Mouse (Mus musculus): ENCODE measurements around the gene Stim1.
A peak's percentile ranks its signal among the peaks of the same experiment; 100 is the strongest.
"Not testable (repeated sequence)": the region's sequence is repeated elsewhere in the genome, so short reads cannot be mapped to it uniquely, and the experiment has no call there.

Stim1 gene

DNA sequence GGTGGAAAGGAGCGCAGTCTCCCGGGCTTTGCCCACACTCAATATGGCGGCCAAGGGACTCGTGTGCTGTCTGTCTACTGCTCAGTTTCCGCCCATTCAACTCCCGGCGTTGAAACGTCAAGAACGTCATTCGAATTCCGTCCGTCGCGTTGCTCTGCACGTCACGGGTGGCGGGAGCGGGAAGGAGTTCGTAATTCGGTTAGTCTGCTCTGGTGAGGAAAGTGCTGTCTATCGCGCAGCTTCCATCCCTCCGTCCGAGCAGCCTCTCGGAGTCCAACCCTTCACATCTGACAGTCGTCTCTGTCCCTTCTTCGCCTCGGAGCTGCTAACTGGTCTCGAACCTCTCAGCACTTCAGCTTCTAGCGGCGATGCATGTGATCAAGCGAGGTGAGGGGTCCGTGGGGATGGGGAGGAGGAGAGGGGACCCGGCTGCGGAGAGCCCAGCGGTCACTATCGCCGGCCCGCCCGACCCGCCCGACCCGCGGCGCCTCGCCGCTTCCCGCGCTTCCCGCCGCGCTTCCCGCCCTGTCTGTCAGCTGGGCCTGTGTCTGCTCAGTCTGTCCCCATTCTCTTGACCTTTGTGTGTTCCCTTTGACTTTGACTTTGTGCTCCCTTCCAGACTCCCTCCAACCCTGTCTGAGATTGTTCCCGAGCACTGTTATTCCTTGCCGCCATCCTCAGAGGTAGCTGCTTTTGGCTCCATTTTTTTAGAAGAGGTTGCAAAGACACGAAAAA, 174.2 kb downstream of the Stim1 start, which contains the start of gene Rrm1:
TSS of gene Rrm1 (plus strand) at position 39 of the 735 bp plus-strand sequence.
- peak; percentile 97 for DNase-seq (ENCODE audit: extremely low spot score)

DNA sequence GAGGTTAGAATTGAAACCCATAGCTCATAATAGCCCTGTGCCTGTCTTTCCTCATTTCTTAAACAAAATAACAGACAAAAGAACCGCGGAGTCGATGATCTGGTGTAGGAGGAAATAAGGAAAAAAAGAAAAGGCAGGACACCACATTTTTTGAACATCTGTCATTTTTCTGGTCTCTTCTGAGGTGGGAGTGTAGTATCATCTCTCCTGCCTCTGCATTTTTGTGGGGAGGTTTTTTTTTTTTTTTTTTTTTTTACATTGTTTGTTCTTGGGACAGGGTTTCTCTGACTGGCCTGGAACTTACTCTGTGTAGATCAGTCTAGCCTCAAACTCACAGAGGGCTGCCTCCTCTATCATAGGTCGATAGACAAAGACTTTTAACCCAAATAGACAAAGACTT, 174.8 kb downstream of the Stim1 start:
- no peak for DNase-seq (ENCODE audit: extremely low spot score)

DNA sequence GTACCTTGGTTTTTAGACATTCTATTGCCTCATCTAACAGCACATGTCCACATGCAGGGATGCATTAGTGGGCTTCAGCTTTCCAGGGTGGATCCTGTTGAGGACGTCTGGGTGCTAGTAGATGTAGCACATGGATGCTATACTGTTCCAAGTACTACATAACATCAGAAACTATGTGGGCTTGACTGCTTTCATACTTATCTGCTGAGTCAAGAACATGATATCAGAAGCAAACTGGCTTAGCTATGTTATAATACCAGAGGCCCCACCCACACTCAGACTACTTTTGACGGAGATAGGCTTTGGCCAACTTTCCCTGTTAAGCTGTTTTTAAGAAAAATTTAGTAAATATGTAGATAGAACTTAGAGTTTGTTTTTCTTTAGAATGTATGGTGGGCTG, 176.7 kb downstream of the Stim1 start:
- DNase-seq (ENCODE audit: extremely low spot score): no peak

DNA sequence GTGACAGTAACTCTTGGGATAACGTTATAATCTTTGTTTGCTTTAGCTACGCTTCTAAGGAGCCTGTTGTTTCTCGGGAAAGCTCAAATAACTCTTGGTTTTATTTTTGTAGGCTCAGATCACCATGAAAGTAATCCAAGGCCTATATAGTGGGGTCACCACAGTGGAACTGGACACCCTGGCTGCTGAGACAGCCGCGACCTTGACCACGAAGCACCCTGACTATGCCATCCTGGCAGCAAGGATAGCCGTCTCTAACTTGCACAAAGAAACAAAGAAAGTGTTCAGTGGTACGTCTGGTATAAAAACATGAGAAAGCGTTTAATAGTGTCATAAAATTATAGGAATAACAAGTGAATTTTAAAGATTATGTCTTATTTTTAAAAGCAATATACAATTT, 178.8 kb downstream of the Stim1 start:
- DNase-seq (ENCODE audit: extremely low spot score): no peak

DNA sequence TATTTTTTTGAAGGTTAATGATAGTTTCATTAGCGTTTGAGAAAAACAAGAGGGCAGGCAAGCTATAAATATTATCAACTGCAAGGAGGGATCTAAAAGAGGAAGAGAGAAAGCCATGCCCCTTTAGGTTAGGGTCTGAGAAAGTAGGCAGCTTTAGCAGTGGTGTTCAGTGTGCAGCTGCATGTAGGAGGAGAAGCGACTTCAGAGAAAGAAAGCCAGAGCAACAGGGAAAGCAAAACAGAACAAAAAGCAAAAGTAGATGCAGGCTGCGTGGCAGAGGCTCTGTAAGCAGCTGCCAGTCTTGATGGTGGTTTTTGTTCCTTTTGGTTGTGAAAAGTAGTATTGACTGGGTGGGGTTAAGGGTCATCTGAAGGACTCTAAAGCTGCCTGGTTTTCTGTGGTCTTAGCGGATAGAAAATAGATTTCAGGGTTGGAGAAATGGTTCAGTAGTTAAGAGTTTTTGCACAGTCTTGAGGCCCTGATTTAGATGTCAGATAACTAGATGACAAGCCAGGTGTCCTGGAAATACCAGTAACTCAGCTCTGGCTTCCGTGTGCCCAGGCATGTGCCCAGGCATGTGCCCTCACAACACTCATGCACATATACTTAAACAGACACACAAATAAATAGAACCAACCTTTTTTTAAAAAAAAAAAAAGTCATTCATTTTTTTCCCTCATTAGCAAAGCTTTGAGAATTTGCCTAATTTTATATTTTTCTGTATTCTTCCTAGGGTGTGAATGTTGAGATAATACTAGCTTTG, 191.2 kb downstream of the Stim1 start:
- DNase-seq (ENCODE audit: extremely low spot score): no peak

DNA sequence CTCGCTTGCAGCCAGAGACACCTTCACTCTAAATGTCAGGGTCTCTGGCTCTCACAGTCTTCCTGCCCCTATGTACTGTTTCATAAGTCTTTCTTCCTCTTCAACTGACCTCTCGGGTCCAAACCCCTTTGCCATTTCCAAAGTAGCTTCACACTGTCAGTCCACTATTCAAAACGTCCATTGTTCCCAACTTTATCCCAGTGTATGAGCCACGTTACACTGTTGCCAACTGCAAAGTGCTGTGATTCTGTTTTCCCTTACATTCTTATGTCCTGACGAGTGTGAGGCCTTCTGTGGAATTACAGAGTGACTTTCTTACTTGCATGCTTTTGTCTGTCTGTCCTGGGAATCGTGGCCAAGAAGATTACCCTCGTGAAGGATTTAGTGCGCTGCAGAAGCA, 200.0 kb downstream of the Stim1 start:
- no peak for DNase-seq (ENCODE audit: extremely low spot score)

DNA sequence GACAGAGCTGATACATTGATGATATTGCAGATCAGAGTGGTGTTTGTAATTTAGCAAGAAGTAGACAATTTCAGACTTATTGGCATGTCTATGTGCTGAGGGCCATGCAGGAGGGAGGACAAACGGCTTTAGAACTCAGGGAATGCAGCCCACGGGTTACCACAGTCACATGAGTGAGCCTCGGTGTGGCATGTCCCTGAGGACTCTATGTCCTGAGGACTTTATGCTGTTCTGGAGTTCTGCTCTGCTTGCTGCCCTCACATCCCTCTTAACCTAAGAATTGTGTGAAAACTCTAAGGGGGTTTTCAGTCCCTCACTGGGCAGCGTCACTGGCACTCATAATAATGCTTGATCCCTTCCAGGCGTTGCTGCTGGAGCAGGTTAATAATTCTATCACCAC, 205.1 kb downstream of the Stim1 start:
- DNase-seq (ENCODE audit: extremely low spot score): no peak

DNA sequence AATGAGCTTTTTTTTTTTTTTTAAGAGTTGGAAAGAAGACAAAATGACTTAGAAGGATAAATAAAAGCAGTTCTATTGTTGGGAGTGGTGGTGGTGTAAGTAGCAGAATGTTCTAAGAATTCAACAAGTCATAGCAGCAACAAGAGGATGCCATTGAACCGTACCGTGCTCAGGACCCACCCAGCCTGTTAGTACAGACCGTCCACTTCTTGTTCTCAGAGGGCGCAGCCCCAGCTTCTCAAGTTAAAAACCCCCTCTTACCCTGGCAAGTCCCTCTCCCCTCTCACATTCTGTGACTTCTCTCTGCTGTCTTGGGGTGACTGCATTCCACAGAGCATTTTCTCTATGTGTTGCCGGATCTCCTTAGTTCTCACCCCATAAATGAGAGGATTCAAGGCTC, 209.0 kb downstream of the Stim1 start:
- no peak for DNase-seq (ENCODE audit: extremely low spot score)

DNA sequence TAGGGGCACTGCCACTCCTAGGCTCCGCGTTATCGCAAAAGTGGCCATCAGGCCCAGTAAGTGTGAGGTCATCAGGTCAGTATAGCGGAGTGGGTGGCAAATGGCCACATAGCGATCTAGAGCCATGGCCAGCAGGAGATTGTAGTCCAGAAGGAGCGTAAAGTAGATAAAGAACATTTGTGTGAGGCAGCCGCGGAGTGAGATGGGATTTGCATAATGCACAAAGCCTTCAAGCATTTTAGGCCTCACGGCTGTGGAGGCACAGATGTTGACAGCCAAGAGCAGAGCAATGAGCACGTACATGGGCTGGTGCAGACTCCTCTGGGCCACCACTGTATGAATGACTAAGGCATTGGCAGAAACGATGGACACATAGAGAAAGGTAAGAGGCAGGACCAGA, 209.8 kb downstream of the Stim1 start:
- DNase-seq (ENCODE audit: extremely low spot score): no peak

DNA sequence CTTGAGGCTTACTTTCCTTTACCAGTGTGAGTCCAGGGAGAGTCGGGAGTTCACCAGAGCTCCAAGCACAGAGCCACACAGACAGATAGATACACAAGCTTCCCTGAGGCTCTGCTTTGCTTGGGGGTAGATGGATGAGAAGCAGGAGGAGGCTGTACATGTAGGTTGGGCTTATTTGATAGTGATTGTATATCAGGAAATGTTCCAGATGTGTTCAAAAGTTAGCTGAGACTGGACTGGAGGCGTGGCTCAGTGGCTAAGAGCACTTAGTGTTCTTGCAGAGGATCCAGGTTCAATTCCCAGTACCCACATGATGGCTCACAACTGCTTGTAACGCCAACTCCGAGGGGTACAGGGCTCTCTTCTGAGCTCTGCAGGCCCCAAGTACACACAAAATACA, 210.8 kb downstream of the Stim1 start:
- DNase-seq (ENCODE audit: extremely low spot score): no peak

DNA sequence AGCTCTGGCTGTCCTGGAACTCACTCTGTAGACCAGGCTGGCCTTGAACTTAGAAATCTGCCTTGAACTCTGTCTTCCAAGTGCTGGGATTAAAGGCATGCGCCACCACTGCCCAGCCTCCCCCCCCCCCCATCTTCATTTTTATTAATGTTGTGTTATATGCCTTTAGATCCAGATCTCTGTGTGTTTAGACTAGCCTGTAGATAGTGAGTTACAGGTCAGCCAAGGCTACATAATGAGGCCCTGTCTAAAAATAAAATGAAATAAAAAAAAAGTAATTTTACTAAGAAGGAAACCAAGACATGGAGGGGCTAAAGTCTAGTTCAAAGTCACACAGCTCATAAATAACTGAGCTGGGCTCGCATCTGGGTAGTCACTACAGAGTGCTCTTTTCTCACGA, 211.3 kb downstream of the Stim1 start:
- DNase-seq (ENCODE audit: extremely low spot score): no peak

DNA sequence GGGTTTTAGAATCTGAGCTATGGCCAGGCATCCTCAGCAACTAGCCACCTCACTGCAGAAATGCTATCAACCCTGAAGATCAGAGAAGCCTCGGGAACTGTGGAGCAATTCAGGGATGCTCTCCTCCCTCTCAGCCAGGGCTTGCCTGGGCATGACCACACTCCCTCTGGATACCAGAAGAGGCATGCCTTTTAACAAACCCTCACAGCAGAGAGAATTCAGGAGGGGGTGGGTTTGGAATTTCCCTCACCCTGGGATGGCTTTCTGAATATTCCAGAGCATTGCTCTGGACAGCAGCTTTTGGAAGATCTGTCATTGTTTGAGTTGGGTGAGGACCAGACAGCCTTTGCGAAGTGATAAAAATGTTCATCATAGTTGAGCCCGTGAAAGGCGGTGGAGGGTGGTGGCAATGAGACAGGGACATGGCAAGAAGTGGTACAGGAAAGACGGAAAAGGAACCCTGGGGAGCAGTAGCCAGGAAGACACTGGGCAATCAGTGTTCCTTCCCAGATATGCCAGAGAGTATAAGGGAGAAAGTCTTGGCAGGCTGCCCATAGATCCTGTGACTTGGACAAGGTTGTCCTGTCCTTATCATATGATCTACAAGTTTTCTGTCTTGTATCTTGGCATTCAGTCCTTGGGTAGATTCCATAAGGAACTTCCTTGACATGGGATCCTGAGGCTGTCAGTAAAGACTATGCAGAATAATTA, 211.9 kb downstream of the Stim1 start:
- DNase-seq (ENCODE audit: extremely low spot score): no peak

DNA sequence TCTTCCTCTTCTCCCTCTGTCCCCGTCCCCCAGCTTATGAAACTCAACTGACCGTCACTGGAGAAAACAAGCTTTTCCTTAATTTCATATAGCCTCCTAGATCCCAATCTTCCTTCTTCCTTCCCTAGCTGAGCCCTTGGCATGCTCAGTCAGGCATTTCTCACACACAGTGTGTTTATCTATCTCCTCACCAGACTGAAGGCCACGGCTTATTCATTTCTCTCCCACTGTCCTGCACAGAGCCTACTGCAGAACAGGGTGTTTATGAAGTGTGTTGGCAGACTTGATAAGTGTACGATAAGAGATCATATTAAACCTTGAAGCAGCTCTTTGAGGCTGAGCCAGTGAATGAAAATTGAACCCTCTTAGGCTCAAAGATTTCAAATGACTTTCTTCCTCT, 213.2 kb downstream of the Stim1 start:
- no peak for DNase-seq (ENCODE audit: extremely low spot score)

DNA sequence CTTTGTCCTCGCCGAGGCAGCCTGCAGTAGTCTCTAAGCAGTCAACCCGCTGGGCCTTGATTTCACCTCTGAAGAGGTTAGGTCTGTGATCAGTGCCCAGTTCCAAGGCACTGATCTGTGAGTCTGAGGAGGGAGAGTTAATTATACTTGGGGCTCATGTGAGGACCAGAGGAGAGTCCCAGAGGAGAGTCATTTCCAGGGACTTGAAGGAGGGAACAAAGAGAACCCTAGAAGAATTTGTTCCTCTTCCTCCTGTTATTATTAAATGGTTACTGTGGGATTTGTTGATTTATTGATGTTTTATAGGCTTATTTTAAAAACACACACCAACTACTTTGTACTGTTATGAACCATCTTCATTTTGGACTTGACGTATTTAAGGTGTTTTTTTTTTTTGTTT, 214.0 kb downstream of the Stim1 start, which contains the start of gene Olfr543:
TSS of gene Olfr543 (minus strand) at position 101 of the 400 bp plus-strand sequence.
- DNase-seq (ENCODE audit: extremely low spot score): no peak

DNA sequence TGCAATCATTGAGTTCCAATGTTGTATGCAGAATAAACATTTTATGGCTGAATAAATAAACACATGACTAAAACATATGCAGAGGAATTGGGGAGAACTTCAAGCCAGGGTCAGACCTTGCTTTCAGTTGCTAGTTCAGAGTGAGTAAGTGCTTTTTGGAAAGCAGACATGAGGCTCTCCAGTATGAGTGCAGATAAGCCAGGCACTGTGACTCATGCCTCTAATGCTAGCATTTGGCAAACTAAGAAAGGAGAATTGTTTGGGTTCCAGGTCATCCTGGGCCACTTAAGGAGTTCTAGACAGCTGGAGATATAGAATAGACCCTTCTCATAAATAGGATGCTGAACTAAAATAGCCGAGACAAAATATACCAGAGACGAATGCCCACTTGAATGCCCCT, 216.1 kb downstream of the Stim1 start:
- DNase-seq (ENCODE audit: extremely low spot score): no peak

DNA sequence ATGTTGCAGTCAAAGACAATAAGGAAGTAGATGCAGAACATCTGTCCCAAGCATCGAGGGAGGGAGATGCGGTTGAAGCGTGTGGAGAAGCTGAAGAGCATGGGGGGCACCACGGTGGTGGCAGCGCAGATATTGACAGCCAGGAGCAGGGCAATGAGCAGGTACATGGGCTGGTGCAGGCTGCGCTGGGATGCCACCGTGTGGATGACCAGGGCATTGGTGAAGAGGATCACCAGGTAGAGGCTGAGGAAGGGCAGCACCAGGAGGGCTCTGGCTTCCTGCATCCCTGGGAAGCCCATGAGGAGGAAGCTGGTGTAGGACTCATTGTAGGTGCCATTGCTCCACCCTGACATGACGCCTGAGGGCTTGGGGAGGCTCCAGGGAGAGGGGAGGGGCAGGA, 217.2 kb downstream of the Stim1 start:
- DNase-seq (ENCODE audit: extremely low spot score): not testable (repeated sequence)

DNA sequence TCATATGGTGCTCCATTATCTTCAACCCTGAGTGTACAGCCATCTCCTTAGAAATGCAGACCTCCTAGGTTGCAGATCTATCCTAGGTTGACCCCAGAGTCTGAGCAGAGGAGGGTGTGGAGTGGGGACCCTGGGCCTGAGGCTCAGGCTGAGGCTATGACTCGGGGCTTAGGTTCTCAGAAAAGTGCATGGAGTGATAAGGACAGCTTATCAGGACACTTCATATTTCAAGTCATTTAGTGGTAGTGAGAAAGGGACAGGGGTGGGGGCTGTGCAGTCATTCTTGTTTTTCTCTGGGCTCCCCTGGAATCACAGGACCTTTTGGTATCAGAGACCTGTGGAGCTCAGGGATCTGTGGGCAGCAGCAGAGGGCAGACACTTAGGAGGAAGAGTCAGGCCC, 218.5 kb downstream of the Stim1 start:
- DNase-seq (ENCODE audit: extremely low spot score): no peak
